Mouse (Mus musculus): ENCODE data around the gene Alkal2. TPM values are rescaled to one million over a fixed set of nuclear protein-coding genes. Genes with fewer than 3 reads are reported as not detected.

Alkal2 gene
- total RNA-seq, 1 experiment = not detected

- Histone ChIP-seq H3K4me3 (ENCODE audit: insufficient read depth in 1 of 2, low read depth in 1 of 2, low read length in 2 of 2, poor library complexity in 1 of 2, severe bottlenecking in 1 of 2) (no peak overlapping the region), H3K4me1 (ENCODE audit: control insufficient read depth in 2 of 2, insufficient read depth in 2 of 2, low read length in 2 of 2, poor library complexity in 1 of 2) (no peaks in the 10 kb centered on the region), H3K9ac (ENCODE audit: insufficient read depth, low read depth, low read length, poor library complexity, severe bottlenecking) (no peak overlapping the region), H3K36me3 (ENCODE audit: control insufficient read depth, insufficient read depth, low read length, poor library complexity, severe bottlenecking) (no peaks in the 10 kb centered on the region), H3K9me3 (ENCODE audit: control insufficient read depth, insufficient read depth, low read depth, low read length) (no peaks in the 10 kb centered on the region), H3K27ac (ENCODE audit: insufficient read depth, low read depth, low read length, poor library complexity, severe bottlenecking) (no peak overlapping the region)
- no peak for TF ChIP-seq HCFC1 (IDR thresholded peaks at IDR 0.05; ENCODE audit: borderline replicate concordance, insufficient read depth, low read length)
- TF ChIP-seq CHD2 (IDR thresholded peaks at IDR 0.05; ENCODE audit: low read depth, low read length) = no peak
- no peak for TF ChIP-seq ZC3H11A (IDR thresholded peaks at IDR 0.05; ENCODE audit: borderline replicate concordance, low read depth, low read length)
- no peak for TF ChIP-seq MAFK (IDR thresholded peaks at IDR 0.05; ENCODE audit: insufficient read depth, low read depth, low read length)
- TF ChIP-seq ZNF384 (IDR thresholded peaks at IDR 0.05; ENCODE audit: low read depth, low read length) = no peak
- no peak for DNase-seq (ENCODE audit: low read depth, low spot score)
- in situ Hi-C loops (cut with MboI; ENCODE audit: low sequenced_read_pairs in 2 of 2, unreplicated experiment in 2 of 2) = no loop called here
Measured at GRCm38 (mm10) chr12:30855442-30856159, 28.5 kb upstream of the Alkal2 start.

DNA sequence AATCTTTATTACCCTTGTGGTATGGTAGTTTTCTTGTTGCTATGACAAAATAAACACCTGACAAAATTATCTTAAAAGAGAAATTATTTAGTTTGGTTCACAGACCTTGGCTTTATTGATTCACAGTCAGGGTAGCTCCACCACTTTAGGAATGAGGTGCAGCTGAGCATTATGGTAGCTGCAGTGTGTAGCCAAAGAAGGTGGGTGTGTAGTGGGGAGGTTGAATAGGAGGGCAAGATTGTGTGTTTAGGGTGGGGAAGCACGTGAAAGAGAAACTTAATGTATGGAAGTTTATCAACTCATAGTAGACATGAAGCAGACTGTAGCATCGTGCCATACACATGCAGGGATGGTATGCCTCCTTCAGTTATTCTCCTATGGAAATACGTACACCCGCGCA, 27.9 kb upstream of the Alkal2 start:
- in situ Hi-C loops (cut with MboI; ENCODE audit: low sequenced_read_pairs in 2 of 2, unreplicated experiment in 2 of 2) = no loop called here
- H3K4me1 ChIP-seq (ENCODE audit: control insufficient read depth in 2 of 2, insufficient read depth in 2 of 2, low read length in 2 of 2, poor library complexity in 1 of 2) = no peaks in the 10 kb centered on the region
- H3K36me3 ChIP-seq (ENCODE audit: control insufficient read depth, insufficient read depth, low read length, poor library complexity, severe bottlenecking) = no peaks in the 10 kb centered on the region
- no peak overlapping the region for H3K9ac ChIP-seq (ENCODE audit: insufficient read depth, low read depth, low read length, poor library complexity, severe bottlenecking)
- H3K27ac ChIP-seq (ENCODE audit: insufficient read depth, low read depth, low read length, poor library complexity, severe bottlenecking) = no peak overlapping the region
- no peak for DNase-seq (ENCODE audit: low read depth, low spot score)
- H3K4me3 ChIP-seq (ENCODE audit: insufficient read depth in 1 of 2, low read depth in 1 of 2, low read length in 2 of 2, poor library complexity in 1 of 2, severe bottlenecking in 1 of 2) = no peak overlapping the region
- TF ChIP-seq ZC3H11A (IDR thresholded peaks at IDR 0.05; ENCODE audit: borderline replicate concordance, low read depth, low read length) (no peak), ZNF384 (IDR thresholded peaks at IDR 0.05; ENCODE audit: low read depth, low read length) (no peak)
- H3K9me3 ChIP-seq (ENCODE audit: control insufficient read depth, insufficient read depth, low read depth, low read length) = no peaks in the 10 kb centered on the region

GRCm38 (mm10) chr12:30864347-30864746, 19.8 kb upstream of the Alkal2 start:
- no peak overlapping the region for H3K27ac ChIP-seq (ENCODE audit: insufficient read depth, low read depth, low read length, poor library complexity, severe bottlenecking)
- no peaks in the 10 kb centered on the region for H3K36me3 ChIP-seq (ENCODE audit: control insufficient read depth, insufficient read depth, low read length, poor library complexity, severe bottlenecking)
- no peaks in the 10 kb centered on the region for H3K4me1 ChIP-seq (ENCODE audit: control insufficient read depth in 2 of 2, insufficient read depth in 2 of 2, low read length in 2 of 2, poor library complexity in 1 of 2)
- in situ Hi-C loops (cut with MboI; ENCODE audit: low sequenced_read_pairs in 2 of 2, unreplicated experiment in 2 of 2) = no loop called here
- no peaks in the 10 kb centered on the region for H3K9me3 ChIP-seq (ENCODE audit: control insufficient read depth, insufficient read depth, low read depth, low read length)
- H3K9ac ChIP-seq (ENCODE audit: insufficient read depth, low read depth, low read length, poor library complexity, severe bottlenecking) = no peak overlapping the region
- TF ChIP-seq ZNF384 (IDR thresholded peaks at IDR 0.05; ENCODE audit: low read depth, low read length) (no peak), HCFC1 (IDR thresholded peaks at IDR 0.05; ENCODE audit: borderline replicate concordance, insufficient read depth, low read length) (no peak), MAFK (IDR thresholded peaks at IDR 0.05; ENCODE audit: insufficient read depth, low read depth, low read length) (no peak), ZC3H11A (IDR thresholded peaks at IDR 0.05; ENCODE audit: borderline replicate concordance, low read depth, low read length) (no peak), CHD2 (IDR thresholded peaks at IDR 0.05; ENCODE audit: low read depth, low read length) (no peak)
- no peak overlapping the region for H3K4me3 ChIP-seq (ENCODE audit: insufficient read depth in 1 of 2, low read depth in 1 of 2, low read length in 2 of 2, poor library complexity in 1 of 2, severe bottlenecking in 1 of 2)
- DNase-seq (ENCODE audit: low read depth, low spot score) = no peak

GRCm38 (mm10) chr12:30865781-30866180, 18.3 kb upstream of the Alkal2 start:
- Histone ChIP-seq H3K4me3 (ENCODE audit: insufficient read depth in 1 of 2, low read depth in 1 of 2, low read length in 2 of 2, poor library complexity in 1 of 2, severe bottlenecking in 1 of 2) (no peak overlapping the region), H3K36me3 (ENCODE audit: control insufficient read depth, insufficient read depth, low read length, poor library complexity, severe bottlenecking) (no peaks in the 10 kb centered on the region), H3K9me3 (ENCODE audit: control insufficient read depth, insufficient read depth, low read depth, low read length) (no peaks in the 10 kb centered on the region), H3K4me1 (ENCODE audit: control insufficient read depth in 2 of 2, insufficient read depth in 2 of 2, low read length in 2 of 2, poor library complexity in 1 of 2) (no peaks in the 10 kb centered on the region), H3K9ac (ENCODE audit: insufficient read depth, low read depth, low read length, poor library complexity, severe bottlenecking) (no peak overlapping the region), H3K27ac (ENCODE audit: insufficient read depth, low read depth, low read length, poor library complexity, severe bottlenecking) (no peak overlapping the region)
- no peak for DNase-seq (ENCODE audit: low read depth, low spot score)
- no peak for TF ChIP-seq HCFC1 (IDR thresholded peaks at IDR 0.05; ENCODE audit: borderline replicate concordance, insufficient read depth, low read length)
- TF ChIP-seq CHD2 (IDR thresholded peaks at IDR 0.05; ENCODE audit: low read depth, low read length) = no peak
- TF ChIP-seq ZC3H11A (IDR thresholded peaks at IDR 0.05; ENCODE audit: borderline replicate concordance, low read depth, low read length) = no peak
- in situ Hi-C loops (cut with MboI; ENCODE audit: low sequenced_read_pairs in 2 of 2, unreplicated experiment in 2 of 2) = no loop called here

DNA sequence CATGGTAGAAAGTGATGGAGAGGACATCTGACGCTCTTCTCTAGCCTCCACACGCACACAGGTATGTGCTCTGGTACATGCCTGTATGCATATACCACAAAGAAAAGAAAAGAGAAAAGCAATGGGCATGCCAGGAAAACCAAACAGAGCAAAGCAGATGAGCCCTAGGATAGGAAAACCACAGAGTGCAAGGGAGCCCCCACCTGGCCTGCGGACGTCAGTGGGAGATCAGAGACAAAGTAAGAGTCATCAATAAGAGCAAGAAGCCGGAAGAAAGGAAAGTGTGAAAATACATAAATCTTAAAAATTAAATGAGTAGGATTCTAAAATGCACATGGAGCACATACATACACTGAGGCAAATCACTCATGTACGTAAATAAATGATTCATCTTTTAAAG, 4.7 kb upstream of the Alkal2 start:
- no peaks in the 10 kb centered on the region for H3K36me3 ChIP-seq (ENCODE audit: control insufficient read depth, insufficient read depth, low read length, poor library complexity, severe bottlenecking)
- no peak overlapping the region for H3K9ac ChIP-seq (ENCODE audit: insufficient read depth, low read depth, low read length, poor library complexity, severe bottlenecking)
- DNase-seq (ENCODE audit: low read depth, low spot score) = no peak
- no peak for TF ChIP-seq ZC3H11A (IDR thresholded peaks at IDR 0.05; ENCODE audit: borderline replicate concordance, low read depth, low read length)
- TF ChIP-seq MAFK (IDR thresholded peaks at IDR 0.05; ENCODE audit: insufficient read depth, low read depth, low read length) = no peak
- no peak for TF ChIP-seq ZNF384 (IDR thresholded peaks at IDR 0.05; ENCODE audit: low read depth, low read length)
- H3K4me1 ChIP-seq (ENCODE audit: control insufficient read depth in 2 of 2, insufficient read depth in 2 of 2, low read length in 2 of 2, poor library complexity in 1 of 2) = no peaks in the 10 kb centered on the region
- H3K27ac ChIP-seq (ENCODE audit: insufficient read depth, low read depth, low read length, poor library complexity, severe bottlenecking) = no peak overlapping the region
- no peaks in the 10 kb centered on the region for H3K9me3 ChIP-seq (ENCODE audit: control insufficient read depth, insufficient read depth, low read depth, low read length)
- H3K4me3 ChIP-seq (ENCODE audit: insufficient read depth in 1 of 2, low read depth in 1 of 2, low read length in 2 of 2, poor library complexity in 1 of 2, severe bottlenecking in 1 of 2) = no peak overlapping the region
- in situ Hi-C loops (cut with MboI; ENCODE audit: low sequenced_read_pairs in 2 of 2, unreplicated experiment in 2 of 2) = no loop called here

Data from ES-E14 (cell line).